Mouse (Mus musculus): ENCODE measurements at regions not wholly inside any gene's neighbourhood (a gene's known extent, or its start where the extent isn't known, plus 50 kb on each side); places are given as distances from the start of the nearest gene placed in this dataset.

GRCm38 (mm10) chr8:15487579-15487978, 441.7 kb upstream of the BB014433 start:
- in situ Hi-C loops (cut with MboI, MseI) = no loop called here

- in situ Hi-C loops (cut with MboI, MseI) = no loop called here
Observed at GRCm38 (mm10) chr8:15470561-15470960, 424.7 kb upstream of the BB014433 start.

DNA sequence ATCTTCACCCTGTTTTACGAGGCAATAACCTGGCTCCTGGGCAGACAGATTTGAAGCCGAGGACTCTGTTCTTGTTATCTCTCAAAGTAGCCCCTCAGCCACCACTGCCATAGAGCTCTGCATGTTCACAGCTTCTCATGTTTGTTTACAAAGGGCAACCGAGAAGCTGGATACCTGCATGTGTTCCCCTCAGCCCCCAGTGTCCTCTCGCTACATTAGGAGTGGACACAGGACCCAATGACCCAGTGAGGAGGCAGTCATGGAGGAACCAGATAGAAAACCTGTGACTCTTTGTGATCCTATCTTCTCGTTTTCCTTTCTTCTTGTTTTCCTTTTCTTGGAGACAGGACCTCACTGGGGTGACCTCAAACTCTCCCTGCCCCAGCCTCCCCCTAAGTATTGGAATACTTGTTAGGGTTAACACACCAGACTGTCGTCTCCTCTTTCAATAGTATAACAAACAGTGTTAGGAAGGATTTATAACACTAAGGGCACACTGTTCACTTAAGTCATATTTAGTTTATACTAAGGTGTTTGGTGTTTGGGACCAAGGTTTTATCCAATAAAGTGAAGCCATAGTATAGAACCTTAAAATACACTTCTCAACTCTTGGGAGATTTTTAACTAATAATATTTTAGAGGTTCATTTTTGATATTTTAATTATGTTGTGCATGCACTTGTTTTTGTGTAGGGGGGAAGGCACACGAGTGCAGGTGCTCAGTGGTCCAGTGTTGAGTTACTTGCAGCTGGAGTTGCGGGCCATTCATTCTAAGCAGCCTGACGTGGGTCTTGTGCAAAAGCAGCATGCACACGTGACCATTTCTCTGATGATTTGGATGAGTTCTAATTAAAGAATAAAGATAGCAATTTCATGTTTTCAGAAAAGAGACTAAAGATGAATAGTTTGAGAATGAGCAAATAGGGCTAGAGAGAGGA, 422.9 kb upstream of the BB014433 start:
- in situ Hi-C loops (cut with MboI, MseI) = no loop called here

DNA sequence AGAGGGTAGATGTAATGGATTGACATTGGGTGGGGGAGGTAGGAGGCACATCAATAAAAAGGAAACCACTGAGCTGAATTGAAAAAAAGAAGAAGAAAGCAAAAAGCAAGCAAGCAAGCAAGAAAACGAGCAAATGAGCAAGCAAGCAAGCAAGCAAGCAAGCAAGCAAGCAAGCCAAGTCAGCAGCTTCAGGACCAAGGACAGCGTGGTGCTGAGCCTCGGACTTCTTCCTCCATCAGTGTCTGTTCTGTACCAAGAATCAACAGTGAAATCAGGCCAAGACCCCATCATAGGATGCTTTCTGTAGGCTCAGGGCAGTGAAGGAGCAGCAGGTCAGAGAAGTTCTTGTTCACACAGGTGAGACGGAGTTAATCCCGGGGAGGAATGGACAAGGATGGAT, 392.7 kb upstream of the BB014433 start:
- in situ Hi-C loops (cut with MboI, MseI) = no loop called here

DNA sequence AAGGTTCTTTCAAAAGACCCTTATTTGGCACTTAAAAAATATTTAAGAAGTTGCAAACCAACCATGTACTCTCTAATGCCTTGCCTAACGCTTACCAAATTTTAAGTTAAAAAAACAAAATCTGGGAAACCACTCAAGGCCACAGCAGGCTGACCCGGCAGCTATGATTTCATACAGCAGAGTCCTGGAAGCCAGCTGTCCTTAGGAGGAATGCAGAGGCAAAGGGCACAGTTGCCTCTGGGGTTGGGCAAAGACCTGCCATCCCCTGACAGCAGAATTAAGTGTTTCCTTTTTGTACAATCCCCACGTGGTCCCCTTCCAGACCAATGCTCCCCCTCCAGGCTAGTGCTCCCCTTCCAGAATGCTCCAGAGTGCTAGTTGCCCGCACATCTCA, 348.8 kb upstream of the BB014433 start:
- in situ Hi-C loops (cut with MboI, MseI) = no loop called here

DNA sequence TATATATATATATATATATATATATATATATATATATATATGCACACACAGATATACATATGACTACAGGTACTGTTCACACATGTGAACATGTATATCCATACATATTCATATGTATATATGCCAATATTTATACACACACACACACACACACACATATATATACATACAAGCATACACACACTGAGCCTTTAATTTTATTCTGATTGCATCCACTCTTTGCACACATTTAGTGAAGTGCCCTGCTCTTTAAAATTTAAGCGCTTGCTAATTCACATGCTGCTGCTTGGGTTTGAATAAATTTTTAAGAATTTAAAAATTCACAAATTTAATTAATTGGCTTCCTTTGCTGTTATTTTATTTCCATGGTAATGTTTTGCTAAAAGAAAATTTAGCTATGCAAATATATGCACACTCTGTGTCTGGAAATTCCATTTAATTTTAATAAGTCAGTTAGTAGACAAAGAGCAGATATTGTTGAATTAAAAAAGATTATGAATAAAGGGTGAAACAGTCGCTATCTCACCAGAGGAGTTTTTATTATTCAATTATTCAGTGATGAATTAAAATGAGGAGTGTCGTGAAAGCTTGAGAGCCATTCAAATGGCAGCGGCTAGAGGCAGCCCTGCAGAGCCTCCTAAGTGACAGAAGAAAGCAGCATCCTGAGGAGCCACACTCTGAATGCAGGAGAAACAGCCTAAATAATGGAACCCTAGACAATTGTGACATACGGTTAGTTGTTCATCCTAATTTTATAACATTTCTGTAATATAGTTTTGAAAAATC, 348.3 kb upstream of the BB014433 start:
- in situ Hi-C loops (cut with MboI, MseI) = no loop called here

GRCm38 (mm10) chr8:15392056-15392455, 346.2 kb upstream of the BB014433 start:
- in situ Hi-C loops (cut with MboI, MseI) = no loop called here

- in situ Hi-C loops (cut with MboI, MseI) = no loop called here
Observed at GRCm38 (mm10) chr8:15388791-15389190, 342.9 kb upstream of the BB014433 start.

GRCm38 (mm10) chr8:15367063-15367462, 321.2 kb upstream of the BB014433 start:
- in situ Hi-C loops (cut with MboI, MseI) = no loop called here

DNA sequence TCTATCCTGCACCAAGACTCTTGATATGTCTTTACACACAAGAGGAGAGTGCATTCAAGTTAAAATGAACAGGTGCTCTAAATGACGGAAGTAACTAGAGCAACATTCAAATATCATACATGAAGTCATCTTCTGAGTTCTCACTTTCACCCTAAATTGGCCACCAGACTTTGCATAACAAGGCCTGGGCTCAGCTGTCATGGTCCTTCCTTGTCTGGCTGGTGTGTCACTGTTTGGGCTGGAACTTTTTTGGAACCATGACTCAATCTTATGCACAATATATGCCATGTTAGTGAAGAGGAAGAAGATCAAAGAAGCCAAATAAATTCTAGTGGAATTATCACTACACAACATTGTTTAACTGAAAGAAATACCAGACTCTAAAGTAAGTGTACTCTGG, 318.7 kb upstream of the BB014433 start:
- in situ Hi-C loops (cut with MboI, MseI) = no loop called here

DNA sequence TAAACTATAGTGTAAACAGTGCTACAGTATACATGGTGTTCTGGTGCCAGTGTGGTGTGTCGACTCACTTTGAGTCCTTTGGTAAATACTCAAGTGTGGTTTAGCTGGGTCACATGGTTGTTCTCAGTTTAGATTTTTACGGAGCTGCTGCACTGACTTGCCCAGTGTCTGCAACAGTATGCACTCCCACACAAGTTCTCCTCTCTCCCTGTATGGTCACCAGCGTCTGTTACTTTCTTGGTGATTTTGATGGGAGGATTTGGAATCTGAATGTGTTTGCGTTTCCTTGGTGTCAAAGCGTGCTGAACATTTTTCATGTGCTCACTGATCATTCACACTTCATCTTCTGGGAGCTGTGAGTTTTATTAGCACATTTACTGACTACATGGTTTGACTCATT, 298.3 kb upstream of the BB014433 start:
- in situ Hi-C loops (cut with MboI, MseI) = no loop called here

- in situ Hi-C loops (cut with MboI, MseI) = no loop called here
Observed at GRCm38 (mm10) chr8:15343616-15344015, 297.7 kb upstream of the BB014433 start.

DNA sequence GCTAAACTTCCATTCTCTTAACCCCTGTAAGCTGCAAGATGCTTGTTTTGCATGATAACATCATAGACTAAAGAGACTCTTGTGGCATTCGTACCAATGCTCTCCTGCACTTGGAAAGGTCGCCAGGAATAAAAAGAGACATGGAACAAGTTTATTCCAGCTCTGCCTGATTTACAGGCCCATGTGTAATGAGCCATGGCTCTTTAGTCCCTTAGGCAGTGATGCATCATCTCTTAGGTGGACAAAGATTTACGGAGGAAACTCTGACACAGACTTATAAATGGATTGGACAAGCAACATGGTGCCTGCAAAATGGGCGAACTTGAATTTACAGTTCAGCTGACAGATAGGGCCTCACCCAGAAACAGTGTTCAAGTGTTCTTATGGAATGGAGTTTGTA, 288.7 kb upstream of the BB014433 start:
- in situ Hi-C loops (cut with MboI, MseI) = no loop called here

DNA sequence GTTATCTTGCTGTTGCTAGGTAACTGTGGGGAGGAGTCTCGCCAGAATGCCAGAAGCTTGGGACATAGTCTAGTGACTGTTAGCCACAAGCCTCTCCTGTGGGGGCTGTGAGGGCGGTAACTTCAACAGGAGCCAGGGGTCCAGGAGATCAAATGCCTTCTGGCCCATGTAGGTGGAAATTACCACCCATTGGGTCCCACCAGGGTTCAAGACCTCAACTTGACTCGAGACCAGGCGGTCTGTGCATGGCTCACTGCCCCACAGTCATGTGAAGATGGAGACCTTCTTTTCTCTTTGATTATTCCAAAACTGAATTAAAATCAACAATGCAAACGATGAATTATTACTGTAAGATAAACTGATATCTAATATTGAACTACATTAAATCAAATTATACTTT, 281.4 kb upstream of the BB014433 start:
- in situ Hi-C loops (cut with MboI, MseI) = no loop called here

DNA sequence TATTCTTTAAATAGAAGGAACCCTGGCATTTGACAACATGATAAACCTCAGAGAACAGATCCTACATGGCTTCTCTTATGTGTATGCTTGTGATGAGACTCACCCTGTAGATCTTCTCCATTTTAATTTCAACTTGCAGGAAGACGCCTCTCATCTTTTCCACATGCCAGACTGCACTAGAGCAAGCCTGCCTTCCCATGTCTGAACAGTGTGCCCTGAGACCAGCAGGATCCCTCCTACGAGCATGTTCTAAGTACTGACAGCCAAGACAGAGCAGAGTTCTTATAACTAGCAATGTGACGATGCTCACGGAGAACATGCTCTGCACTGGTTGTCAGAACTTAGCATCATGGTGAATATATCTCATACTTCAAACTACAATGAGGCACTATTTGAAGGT, 277.5 kb upstream of the BB014433 start:
- in situ Hi-C loops (cut with MboI, MseI) = no loop called here

- in situ Hi-C loops (cut with MboI, MseI) = no loop called here
Observed at GRCm38 (mm10) chr8:15318082-15318816, 272.4 kb upstream of the BB014433 start.

DNA sequence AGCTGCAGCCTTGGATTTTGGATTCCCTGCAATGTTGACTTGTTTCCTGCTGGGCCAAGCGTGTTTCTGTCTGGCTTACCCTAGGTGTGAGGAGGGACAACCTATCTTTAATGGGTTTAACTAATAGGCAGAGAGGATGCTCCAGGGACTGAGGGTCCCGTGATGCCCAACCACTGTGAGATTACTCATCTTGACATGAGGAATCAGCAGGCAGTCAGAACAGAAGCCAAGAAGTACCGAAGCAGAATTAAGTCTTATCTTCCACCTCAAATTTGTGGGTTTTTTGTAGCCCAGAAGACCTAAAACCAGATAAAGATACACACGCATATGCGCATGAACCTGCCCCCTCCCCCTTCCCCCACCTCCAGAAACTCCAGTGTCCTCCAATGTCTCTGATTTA, 267.6 kb upstream of the BB014433 start:
- in situ Hi-C loops (cut with MboI, MseI) = no loop called here

DNA sequence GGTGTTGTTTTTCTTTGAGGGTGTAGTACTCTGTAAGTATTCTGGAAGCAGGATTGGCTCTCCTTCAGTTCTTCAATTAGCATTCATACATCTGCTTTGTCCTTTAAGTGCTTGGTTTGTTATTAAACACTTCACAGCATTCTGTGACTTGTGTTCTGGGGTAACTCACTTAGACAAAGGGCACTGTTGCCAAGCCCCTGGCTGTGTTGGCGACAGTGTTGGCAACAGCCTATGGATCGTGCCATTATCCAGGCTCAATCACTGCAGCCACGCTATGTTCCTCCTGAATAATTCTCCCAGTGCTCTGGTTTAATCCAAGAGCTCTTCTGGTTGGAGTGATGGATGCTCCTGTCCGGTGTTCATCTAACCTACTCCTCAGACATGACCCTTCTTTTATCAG, 265.6 kb upstream of the BB014433 start:
- in situ Hi-C loops (cut with MboI, MseI) = no loop called here

GRCm38 (mm10) chr8:15311045-15311444, 265.2 kb upstream of the BB014433 start:
- in situ Hi-C loops (cut with MboI, MseI) = no loop called here

DNA sequence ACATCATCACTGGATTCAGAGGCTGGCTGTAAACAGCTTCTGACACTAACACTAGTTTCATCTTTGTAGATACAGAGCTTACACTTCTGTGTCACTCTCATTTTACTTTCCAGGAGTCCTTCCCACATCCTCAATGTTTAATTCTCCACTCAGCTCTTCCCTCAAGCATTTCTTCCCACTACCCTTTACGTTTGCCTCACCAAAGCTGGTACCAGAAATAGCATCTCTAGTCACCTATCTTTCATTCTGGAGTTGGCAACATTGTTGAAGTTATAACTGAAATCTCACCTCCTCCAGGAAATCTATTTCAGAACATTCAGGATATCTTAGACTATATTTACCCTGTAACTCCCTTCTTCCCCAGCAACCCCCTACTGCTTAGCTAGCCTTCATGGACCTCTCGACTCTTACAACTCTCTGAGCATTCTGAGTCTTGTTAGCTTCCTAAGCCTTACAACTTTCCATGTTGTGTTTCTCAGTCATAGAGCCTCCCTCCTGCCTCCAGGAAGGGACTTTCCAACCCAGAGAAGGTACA, 258.3 kb upstream of the BB014433 start:
- in situ Hi-C loops (cut with MboI, MseI) = no loop called here

DNA sequence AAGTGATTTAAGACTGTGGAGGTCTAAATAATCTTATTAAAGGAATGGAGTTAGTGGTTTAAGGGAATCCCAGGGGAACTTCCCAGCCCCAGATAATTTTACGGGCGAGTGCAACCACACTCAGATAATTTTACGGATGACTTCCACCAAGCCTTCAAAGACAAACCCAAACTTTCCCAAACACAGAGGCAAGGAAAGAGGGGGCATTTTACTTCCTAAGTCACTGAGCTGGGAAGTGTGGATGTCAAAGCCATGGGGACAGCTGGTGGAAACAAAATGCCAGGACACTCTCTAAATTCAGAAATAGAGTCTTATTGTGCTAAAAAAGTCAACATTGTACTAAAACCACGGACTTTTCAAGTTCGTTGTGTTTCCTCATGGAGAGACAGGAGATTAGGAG, 227.9 kb upstream of the BB014433 start:
- in situ Hi-C loops (cut with MboI, MseI) = no loop called here
